Mouse (Mus musculus) cortical plate, adult 2 months (tissue): ENCODE measurements around the gene Ankrd39.

Experiments used
- CTCF ChIP-seq: fragments of 200-500 bp; IDR thresholded peaks from 2 replicates; pipeline ENCODE4 v1.5.1; 2011; ENCODE audit warnings: mild to moderate bottlenecking, control low read depth, low read length; ENCODE audit not compliant: insufficient read depth; ENCODE audit errors: extremely low read depth
- POLR2A ChIP-seq: fragments of 200-500 bp; IDR thresholded peaks from 2 replicates; pipeline ENCODE4 v1.6.1; 2011; ENCODE audit warnings: mild to moderate bottlenecking, low read length, control low read depth; ENCODE audit not compliant: insufficient read depth; ENCODE audit errors: extremely low read depth

GRCm38 (mm10) chr1:36588476-36589450 lies 41.5 kb upstream of the Ankrd39 start:
- TF ChIP-seq POLR2A (no peak), CTCF (no peak)
